Mouse (Mus musculus) small intestine, adult 2 months (tissue): ENCODE results near the gene Slc5a5.

Experiments
- CTCF ChIP-seq: fragments of 200-500 bp; IDR thresholded peaks from 2 replicates; pipeline ENCODE4 v1.5.1; 2012; ENCODE audit warnings: low read depth, mild to moderate bottlenecking, control low read depth, inconsistent platforms, low read length, moderate library complexity, mixed read lengths; ENCODE audit not compliant: insufficient replicate concordance, insufficient read length; ENCODE audit errors: extremely low read depth
- POLR2A ChIP-seq: fragments of 200-500 bp; IDR thresholded peaks from 2 replicates; pipeline ENCODE4 v1.6.1; 2012; ENCODE audit warnings: low read depth, mild to moderate bottlenecking, control low read depth, inconsistent platforms, low read length, moderate library complexity

DNA sequence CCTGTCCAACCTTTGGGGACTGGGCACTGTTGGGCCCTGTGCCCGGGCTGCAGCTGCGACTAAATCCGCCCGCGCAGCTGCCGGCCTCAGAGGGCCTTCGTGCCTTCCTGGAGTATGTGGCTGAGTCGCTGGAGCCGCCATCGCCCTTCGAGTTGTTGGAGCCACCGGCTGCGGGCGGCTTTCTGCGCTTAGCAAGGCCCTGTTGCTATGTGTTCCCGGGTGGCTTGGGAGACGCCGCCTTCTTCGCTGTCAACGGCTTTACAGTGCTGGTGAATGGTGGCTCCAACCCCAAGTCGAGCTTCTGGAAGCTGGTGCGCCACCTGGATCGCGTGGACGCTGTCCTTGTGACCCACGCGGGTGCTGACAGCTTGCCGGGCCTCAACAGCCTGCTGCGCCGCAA lies 20.4 kb upstream of the Slc5a5 start:
- TF ChIP-seq CTCF (no peak), POLR2A (no peak)
